Mouse (Mus musculus) neural tube, embryonic 14.5 days (tissue): ENCODE data around the gene Lamtor2. TPM values are rescaled to one million over a fixed set of nuclear protein-coding genes. Genes with fewer than 3 reads are reported as not detected.

ENCODE experiments used
- ATAC-seq: fragments of 200-750 bp; cut with Nextera tagmentation; 2 replicates; pipeline ENCODE4 v1.8.0; 2017; ENCODE audit warnings: low read depth, mild to moderate bottlenecking, moderate TSS enrichment, moderate library complexity
- H3K27ac ChIP-seq: fragments of 300-500 bp; sonication (generic); 2 replicates; pipeline ENCODE4 v1.5.1; 2014; ENCODE audit warnings: low read depth, mild to moderate bottlenecking, control low read depth, low read length, moderate library complexity, mixed read lengths
- H3K27me3 ChIP-seq: fragments of 300-500 bp; sonication (generic); 2 replicates; pipeline ENCODE4 v1.6.1; 2014; ENCODE audit warnings: low read length; ENCODE audit not compliant: control insufficient read depth, insufficient read depth
- H3K36me3 ChIP-seq: fragments of 300-500 bp; sonication (generic); 2 replicates; pipeline ENCODE4 v1.6.1; 2014; ENCODE audit warnings: low read length, mixed read lengths; ENCODE audit not compliant: control insufficient read depth, insufficient read depth
- H3K4me1 ChIP-seq: fragments of 300-500 bp; sonication (generic); 2 replicates; pipeline ENCODE4 v1.6.1; 2014; ENCODE audit warnings: low read length; ENCODE audit not compliant: control insufficient read depth, insufficient read depth
- H3K4me2 ChIP-seq: fragments of 300-500 bp; sonication (generic); 2 replicates; pipeline ENCODE4 v1.6.1; 2014; ENCODE audit warnings: mild to moderate bottlenecking, low read depth, low read length, control low read depth
- H3K4me3 ChIP-seq: fragments of 300-500 bp; sonication (generic); 2 replicates; pipeline ENCODE4 v1.5.1; 2014; ENCODE audit warnings: low read depth, low read length, control low read depth, mixed read lengths
- H3K9ac ChIP-seq: fragments of 300-500 bp; sonication (generic); replicated peaks from 2 replicates; pipeline ENCODE4 v1.6.1; 2014; ENCODE audit warnings: low read depth, mild to moderate bottlenecking, control low read depth, low read length, mixed read lengths
- H3K9me3 ChIP-seq: fragments of 300-500 bp; sonication (generic); 2 replicates; pipeline ENCODE4 v1.6.1; 2016; ENCODE audit warnings: low read length; ENCODE audit not compliant: control insufficient read depth
- WGBS: fragments of 180-500 bp; shearing (Covaris S2); extraction: QIAGEN DNeasy Blood & Tissue Kit; methylation state at CpG from one replicate; pipeline ENCODE4 v1.1.7; 2014; 5-methylcytosine and 5-hydroxymethylcytosine counted together
- polyA plus RNA-seq: library from polyadenylated mRNA; unstranded; fragments of >200 nt; fragmentation: Nextera tagmentation; extraction: Ambion mirVana; gene quantifications from 2 replicates; pipeline ENCODE4 v1.2.1, GENCODE M21; 2014

The Lamtor2 gene
- polyA plus RNA-seq, 1 experiment from 2014 or later, result 97.0 TPM

DNA sequence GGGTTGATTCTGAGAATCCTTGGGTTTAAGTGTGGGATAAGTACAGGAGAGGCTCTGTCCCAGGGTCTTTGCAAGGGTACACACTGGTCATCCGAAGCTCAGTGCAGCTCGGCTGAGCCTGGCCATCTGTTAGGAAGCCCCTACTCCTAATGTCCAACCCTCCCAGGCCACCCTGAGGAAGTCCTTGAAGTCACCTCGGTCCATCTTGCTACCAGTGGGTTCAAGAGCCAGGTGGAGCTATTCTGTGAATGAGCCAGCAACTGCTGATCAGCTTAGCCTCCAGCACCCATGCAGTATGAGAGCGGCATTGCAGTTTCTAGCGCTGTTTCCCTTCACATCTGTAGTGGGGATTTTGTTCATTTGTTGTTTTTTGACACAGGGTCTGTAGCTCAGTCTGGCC is 12.8 kb downstream of the Lamtor2 start:
- 66% methylated on average over 5 of the region's 5 CpGs for WGBS
- Histone ChIP-seq H3K36me3 (peaks cover 43% of the 10 kb centered on the region), H3K9ac (no peak overlapping the region)

DNA sequence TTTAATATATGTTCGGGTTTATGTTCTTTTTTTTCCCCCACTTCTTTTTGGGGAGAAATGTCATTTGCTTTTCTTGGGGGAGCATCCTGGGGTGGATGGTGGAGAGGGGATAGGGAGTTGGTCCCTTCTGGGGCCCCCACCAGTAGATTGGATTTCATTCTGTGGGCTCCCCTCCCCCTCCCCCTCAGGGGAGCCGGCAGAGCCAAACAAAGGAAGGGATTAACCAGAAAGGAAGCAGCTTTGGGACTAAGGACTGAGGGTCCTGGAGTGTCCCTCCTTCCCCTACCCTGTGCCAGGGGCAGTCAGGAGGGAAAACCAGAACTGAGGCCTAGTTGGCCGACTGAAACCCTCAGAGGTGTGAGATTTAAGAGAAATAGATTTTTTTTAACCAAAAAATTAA is 13.5 kb downstream of the Lamtor2 start:
- ATAC-seq, result no peak
- H3K9ac ChIP-seq, result no peak overlapping the region
- H3K4me2 ChIP-seq, result no peak overlapping the region; the same call in 1 of the 2 replicates
- 21% methylated on average over 3 of the region's 3 CpGs for WGBS
- peaks cover 43% of the 10 kb centered on the region for H3K36me3 ChIP-seq
- 0 out of 2 replicates have a peak overlapping the region, but pooled peaks have one; percentile 28 for H3K27ac ChIP-seq
- H3K9me3 ChIP-seq, result no peaks in the 10 kb centered on the region
- H3K4me3 ChIP-seq, result no peak overlapping the region
- peaks cover 46% of the 10 kb centered on the region for H3K4me1 ChIP-seq
- H3K27me3 ChIP-seq, result no peaks in the 10 kb centered on the region

More for the DNA sequence above, 12.8 kb downstream of the Lamtor2 start:
- no peak overlapping the region for H3K4me3 ChIP-seq
- H3K27me3 ChIP-seq, result no peaks in the 10 kb centered on the region
- no peak for ATAC-seq
- peak overlapping the region; percentile 24; the same call in 1 of the 2 replicates for H3K27ac ChIP-seq
- H3K4me1 ChIP-seq, result peaks cover 39% of the 10 kb centered on the region
- H3K9me3 ChIP-seq, result no peaks in the 10 kb centered on the region
- no peak overlapping the region for H3K4me2 ChIP-seq

DNA sequence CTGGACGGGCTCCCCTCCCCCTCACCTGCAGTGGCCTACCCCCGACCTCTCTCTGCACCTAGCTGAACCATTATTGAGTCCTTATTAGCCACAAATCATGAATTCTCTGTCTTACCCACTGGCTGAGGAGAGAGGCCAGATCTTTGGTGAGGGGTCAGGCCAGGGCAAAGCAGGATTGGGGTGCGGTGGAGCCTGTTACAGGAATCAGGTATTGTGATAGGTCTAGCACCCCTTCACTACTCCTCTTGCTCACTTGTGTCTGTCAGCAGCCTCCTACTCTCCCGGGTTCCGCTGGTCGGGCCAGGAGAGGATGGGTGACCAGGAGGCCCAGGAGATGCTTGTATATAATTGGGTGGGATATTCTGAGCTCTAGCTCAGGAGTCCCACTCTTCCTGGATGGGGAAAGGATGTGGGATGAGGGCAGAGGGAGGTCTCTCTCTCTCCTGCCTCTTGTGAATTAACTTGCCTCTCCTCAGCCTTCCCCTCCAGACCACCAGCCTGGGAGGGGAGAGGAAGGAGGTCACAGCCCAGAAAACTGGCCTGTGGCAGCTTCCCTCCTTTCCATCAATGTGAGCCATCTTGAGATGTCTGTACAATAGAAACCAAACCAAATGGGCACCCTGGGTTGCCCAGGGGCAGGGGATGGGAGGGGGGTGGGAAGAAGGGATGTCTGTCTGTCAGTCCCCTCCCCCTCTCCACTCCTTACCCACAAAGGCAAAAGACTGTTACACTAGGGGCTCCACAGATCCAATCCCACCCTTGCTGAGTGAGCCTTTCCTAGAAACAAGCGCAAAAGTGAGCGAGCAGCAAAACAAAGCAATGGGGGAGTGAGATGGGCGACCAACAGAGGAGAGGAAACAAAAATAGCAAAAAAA is 14.4 kb downstream of the Lamtor2 start:
- no peak overlapping the region for H3K4me3 ChIP-seq
- peaks cover 48% of the 10 kb centered on the region for H3K4me1 ChIP-seq
- no peaks in the 10 kb centered on the region for H3K27me3 ChIP-seq
- no peaks in the 10 kb centered on the region for H3K9me3 ChIP-seq
- H3K4me2 ChIP-seq, result no peak overlapping the region; the same call in 1 of the 2 replicates
- H3K36me3 ChIP-seq, result peaks cover 43% of the 10 kb centered on the region
- H3K27ac ChIP-seq, result peak overlapping the region; percentile 22; the same call in 1 of the 2 replicates
- 35% methylated on average over 9 of the region's 9 CpGs for WGBS
- ATAC-seq, result no peak
- 0 out of 2 replicates have a peak overlapping the region, but pooled peaks have one; percentile 21 for H3K9ac ChIP-seq

DNA sequence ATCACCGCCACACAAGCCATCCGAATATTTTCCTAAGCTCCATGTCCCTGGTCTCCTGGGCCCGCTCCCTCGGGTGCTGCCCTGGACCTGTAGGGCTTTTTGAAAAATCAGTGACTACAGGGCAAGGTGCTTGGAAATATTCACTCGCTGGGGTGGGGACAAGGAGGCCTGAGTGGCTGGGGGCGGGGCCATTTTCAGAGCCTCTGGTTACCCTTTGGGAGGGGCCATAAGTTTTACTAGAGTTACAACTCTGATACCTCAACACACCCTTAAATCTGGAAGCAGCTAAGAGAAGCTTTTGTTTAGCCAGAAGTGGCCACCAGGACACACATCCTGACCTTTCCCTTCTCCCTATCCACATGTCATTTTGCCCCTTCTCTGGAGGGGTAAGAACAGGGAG is 15.7 kb downstream of the Lamtor2 start:
- Histone ChIP-seq H3K4me2 (peak overlapping the region; percentile 77), H3K4me1 (peaks cover 48% of the 10 kb centered on the region), H3K27me3 (no peaks in the 10 kb centered on the region), H3K36me3 (peaks cover 43% of the 10 kb centered on the region), H3K9ac (0 out of 2 replicates have a peak overlapping the region, but pooled peaks have one; percentile 39), H3K27ac (no peak overlapping the region), H3K9me3 (no peaks in the 10 kb centered on the region), H3K4me3 (peak overlapping the region; percentile 96)
- ATAC-seq, result no peak
- 78% methylated on average over 6 of the region's 6 CpGs for WGBS

DNA sequence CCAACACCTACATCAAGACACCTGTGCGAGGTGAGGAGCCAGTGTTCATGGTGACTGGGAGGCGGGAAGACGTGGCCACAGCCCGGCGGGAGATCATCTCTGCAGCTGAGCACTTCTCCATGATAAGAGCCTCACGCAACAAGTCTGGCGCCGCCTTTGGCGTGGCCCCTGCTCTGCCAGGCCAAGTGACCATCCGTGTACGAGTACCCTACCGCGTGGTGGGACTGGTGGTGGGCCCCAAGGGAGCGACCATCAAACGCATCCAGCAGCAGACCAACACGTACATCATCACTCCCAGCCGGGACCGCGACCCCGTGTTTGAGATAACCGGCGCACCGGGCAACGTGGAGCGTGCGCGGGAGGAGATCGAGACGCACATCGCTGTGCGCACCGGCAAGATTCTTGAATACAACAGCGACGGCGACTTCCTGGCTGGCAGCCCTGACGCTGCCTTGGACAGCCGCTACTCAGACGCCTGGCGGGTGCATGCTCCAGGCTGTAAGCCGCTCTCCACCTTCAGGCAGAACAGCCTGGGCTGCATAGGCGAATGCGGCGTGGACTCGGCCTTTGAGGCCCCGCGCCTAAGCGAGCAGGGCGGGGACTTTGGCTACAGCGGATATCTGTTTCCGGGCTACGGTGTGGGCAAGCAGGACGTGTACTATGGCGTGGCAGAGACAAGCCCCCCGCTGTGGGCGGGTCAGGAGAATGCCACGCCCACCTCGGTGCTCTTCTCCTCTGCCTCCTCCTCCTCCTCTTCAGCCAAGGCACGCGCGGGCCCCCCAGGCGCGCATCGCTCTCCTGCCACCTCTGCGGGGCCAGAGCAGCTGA is 16.6 kb downstream of the Lamtor2 start:
- H3K4me3 ChIP-seq, result peak overlapping the region; percentile 96
- no peaks in the 10 kb centered on the region for H3K27me3 ChIP-seq
- no peak overlapping the region for H3K27ac ChIP-seq
- ATAC-seq, result no peak
- peaks cover 43% of the 10 kb centered on the region for H3K36me3 ChIP-seq
- peak overlapping the region; percentile 39; the same call in 1 of the 2 replicates for H3K9ac ChIP-seq
- 8% methylated on average over 60 of the region's 64 CpGs for WGBS
- no peaks in the 10 kb centered on the region for H3K9me3 ChIP-seq
- H3K4me1 ChIP-seq, result peaks cover 48% of the 10 kb centered on the region
- H3K4me2 ChIP-seq, result peak overlapping the region; percentile 77

DNA sequence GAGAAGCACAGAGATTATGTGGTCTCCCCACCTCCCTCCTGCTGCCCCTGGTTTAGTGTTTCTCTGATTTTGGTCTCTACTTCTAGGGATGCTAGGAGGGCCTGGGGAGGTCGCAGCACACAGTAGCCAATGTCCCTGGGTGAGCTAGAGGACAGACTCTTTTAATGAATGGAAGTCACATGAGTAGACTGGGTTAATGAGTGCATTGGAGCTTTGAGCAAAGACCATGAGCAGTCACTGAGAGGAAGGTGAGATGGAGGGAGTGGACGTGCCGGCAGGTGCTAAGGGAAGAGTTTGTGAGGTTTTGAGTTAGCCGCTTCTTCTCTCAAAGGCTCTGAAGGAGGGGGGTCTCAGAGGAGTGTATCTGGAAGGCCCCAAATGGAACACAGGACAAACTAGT is 17.3 kb downstream of the Lamtor2 start:
- Histone ChIP-seq H3K4me3 (peak overlapping the region; percentile 96), H3K36me3 (peaks cover 39% of the 10 kb centered on the region), H3K9ac (peak overlapping the region; percentile 99), H3K4me2 (peak overlapping the region; percentile 77), H3K9me3 (no peaks in the 10 kb centered on the region), H3K27ac (no peak overlapping the region), H3K27me3 (no peaks in the 10 kb centered on the region), H3K4me1 (peaks cover 50% of the 10 kb centered on the region)
- ATAC-seq, result no peak
- WGBS, result 44% methylated on average over 4 of the region's 4 CpGs

DNA sequence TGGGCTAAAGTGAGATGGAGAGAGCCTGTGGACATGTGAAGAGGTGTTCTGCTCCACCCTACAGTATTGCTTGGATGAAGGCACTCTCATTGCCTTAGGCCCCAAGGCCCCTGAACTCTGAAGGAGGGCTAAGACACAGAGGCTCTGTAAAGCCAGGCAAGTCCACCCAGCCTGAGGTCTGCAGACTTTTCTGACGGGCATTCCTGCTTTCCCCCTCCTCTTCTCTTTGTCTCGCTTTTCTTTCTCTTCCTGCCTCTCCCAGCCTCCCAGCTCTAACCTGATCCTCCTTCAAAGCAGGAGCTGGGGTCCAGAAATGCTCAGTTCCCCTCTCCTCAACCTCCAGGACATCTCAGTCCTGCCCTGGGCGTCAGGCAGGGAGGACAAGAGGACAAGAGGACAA is 17.9 kb downstream of the Lamtor2 start:
- Histone ChIP-seq H3K4me3 (peak overlapping the region; percentile 96), H3K9ac (peak overlapping the region; percentile 99), H3K9me3 (no peaks in the 10 kb centered on the region), H3K36me3 (peaks cover 37% of the 10 kb centered on the region), H3K4me1 (peaks cover 55% of the 10 kb centered on the region), H3K27me3 (no peaks in the 10 kb centered on the region), H3K27ac (no peak overlapping the region), H3K4me2 (peak overlapping the region; percentile 77)
- ATAC-seq, result no peak
- WGBS, result 15% methylated on average over 3 of the region's 3 CpGs

DNA sequence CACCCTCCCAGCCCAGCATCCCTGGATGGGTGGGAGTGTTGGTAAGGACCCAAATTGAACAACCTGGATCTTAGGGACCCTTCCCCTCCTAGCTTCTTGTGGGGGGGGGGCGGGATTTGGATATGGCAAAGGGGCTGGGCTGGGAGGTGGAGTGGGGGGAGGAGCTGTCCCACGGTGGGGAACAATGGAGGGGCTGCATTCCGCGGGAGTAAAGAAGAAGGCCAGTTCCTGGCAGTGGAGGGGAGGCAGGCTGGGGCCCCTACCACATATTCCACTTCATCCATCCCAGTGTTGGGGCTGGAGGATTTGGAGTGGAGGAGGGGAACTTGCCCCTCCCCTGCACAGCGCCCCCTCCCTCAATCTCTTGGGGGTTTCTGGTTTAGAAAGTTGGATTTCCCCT is 19.2 kb downstream of the Lamtor2 start:
- peaks cover 62% of the 10 kb centered on the region for H3K4me1 ChIP-seq
- 3% methylated on average over 5 of the region's 5 CpGs for WGBS
- H3K4me2 ChIP-seq, result peak overlapping the region; percentile 77
- peak overlapping the region; percentile 99 for H3K9ac ChIP-seq
- peaks cover 30% of the 10 kb centered on the region for H3K36me3 ChIP-seq
- H3K27me3 ChIP-seq, result no peaks in the 10 kb centered on the region
- H3K27ac ChIP-seq, result peak overlapping the region; percentile 98
- H3K9me3 ChIP-seq, result no peaks in the 10 kb centered on the region
- peak; percentile 0; the same call in 1 of the 2 replicates for ATAC-seq
- H3K4me3 ChIP-seq, result peak overlapping the region; percentile 96
